Mouse (Mus musculus): ENCODE results near the gene Amhr2.

GRCm38 (mm10) chr15:102485853-102486252 lies 40.7 kb downstream of the Amhr2 start:
- no peak for TF ChIP-seq POLR2A (IDR thresholded peaks at IDR 0.05; ENCODE audit: low read depth, low read length)
- no peak for TF ChIP-seq CTCF (IDR thresholded peaks at IDR 0.05; ENCODE audit: extremely low read depth, insufficient read depth, insufficient read length, insufficient replicate concordance)
